Mouse (Mus musculus) brown adipose tissue, adult 24 weeks (tissue): ENCODE data around the gene Slco3a1. TPM values are rescaled to one million over a fixed set of nuclear protein-coding genes. Genes with fewer than 3 reads are reported as not detected.

Experiments
- H3K27ac ChIP-seq: fragments of 200-500 bp; replicated peaks from 2 replicates; pipeline ENCODE4 v1.5.1; 2012; ENCODE audit warnings: low read depth, mild to moderate bottlenecking, low read length
- H3K4me1 ChIP-seq: fragments of 200-500 bp; 2 replicates; pipeline ENCODE4 v1.6.1; 2012; ENCODE audit warnings: low read length, mixed read lengths; ENCODE audit not compliant: control insufficient read depth, insufficient read depth, insufficient read length
- H3K4me3 ChIP-seq: fragments of 200-500 bp; 2 replicates; pipeline ENCODE4 v1.5.1; 2012; ENCODE audit warnings: low read depth, mild to moderate bottlenecking, low read length, moderate library complexity; ENCODE audit not compliant: insufficient read depth
- polyA plus RNA-seq: library from polyadenylated mRNA; stranded (reverse); fragments of >200 nt; gene quantifications from 2 replicates; pipeline ENCODE4 v1.2.4, GENCODE M21; 2012; ENCODE audit not compliant: missing spikeins, insufficient read depth, insufficient read length

Gene Slco3a1
- polyA plus RNA-seq, 1 experiment, result 2.3 TPM

GRCm38 (mm10) chr7:74361677-74362076, 192.9 kb downstream of the Slco3a1 start:
- Histone ChIP-seq H3K4me1 (no peaks in the 10 kb centered on the region), H3K4me3 (no peak overlapping the region), H3K27ac (no peak overlapping the region)

GRCm38 (mm10) chr7:74357027-74357426, 197.6 kb downstream of the Slco3a1 start:
- H3K27ac ChIP-seq, result no peak overlapping the region
- H3K4me3 ChIP-seq, result no peak overlapping the region
- H3K4me1 ChIP-seq, result no peaks in the 10 kb centered on the region

- Histone ChIP-seq H3K27ac (no peak overlapping the region), H3K4me3 (no peak overlapping the region), H3K4me1 (no peaks in the 10 kb centered on the region)
Observed at GRCm38 (mm10) chr7:74354527-74355256, 199.9 kb downstream of the Slco3a1 start.

- no peak overlapping the region for H3K4me3 ChIP-seq
- H3K27ac ChIP-seq, result no peak overlapping the region
- H3K4me1 ChIP-seq, result no peaks in the 10 kb centered on the region
Observed at GRCm38 (mm10) chr7:74353707-74354468, 200.7 kb downstream of the Slco3a1 start.

GRCm38 (mm10) chr7:74353240-74353639, 201.3 kb downstream of the Slco3a1 start:
- no peak overlapping the region for H3K4me3 ChIP-seq
- no peak overlapping the region for H3K27ac ChIP-seq
- H3K4me1 ChIP-seq, result no peaks in the 10 kb centered on the region

GRCm38 (mm10) chr7:74348318-74348890, 206.2 kb downstream of the Slco3a1 start:
- no peaks in the 10 kb centered on the region for H3K4me1 ChIP-seq
- H3K27ac ChIP-seq, result no peak overlapping the region
- no peak overlapping the region for H3K4me3 ChIP-seq

GRCm38 (mm10) chr7:74347026-74347425, 207.6 kb downstream of the Slco3a1 start:
- no peak overlapping the region for H3K4me3 ChIP-seq
- no peak overlapping the region for H3K27ac ChIP-seq
- H3K4me1 ChIP-seq, result no peaks in the 10 kb centered on the region

GRCm38 (mm10) chr7:74346451-74346850, 208.1 kb downstream of the Slco3a1 start:
- H3K4me1 ChIP-seq, result peaks cover 2% of the 10 kb centered on the region; the same call in 1 of the 2 replicates
- H3K27ac ChIP-seq, result no peak overlapping the region
- no peak overlapping the region for H3K4me3 ChIP-seq

- no peak overlapping the region for H3K4me3 ChIP-seq
- no peak overlapping the region for H3K27ac ChIP-seq
- peaks cover 2% of the 10 kb centered on the region; the same call in 1 of the 2 replicates for H3K4me1 ChIP-seq
Observed at GRCm38 (mm10) chr7:74341149-74341805, 213.3 kb downstream of the Slco3a1 start.

GRCm38 (mm10) chr7:74340419-74340954, 214.1 kb downstream of the Slco3a1 start:
- Histone ChIP-seq H3K4me3 (no peak overlapping the region), H3K4me1 (peaks cover 2% of the 10 kb centered on the region; the same call in 1 of the 2 replicates), H3K27ac (no peak overlapping the region)

- peaks cover 2% of the 10 kb centered on the region; the same call in 1 of the 2 replicates for H3K4me1 ChIP-seq
- no peak overlapping the region for H3K4me3 ChIP-seq
- no peak overlapping the region for H3K27ac ChIP-seq
Observed at GRCm38 (mm10) chr7:74337677-74338420, 216.7 kb downstream of the Slco3a1 start.

GRCm38 (mm10) chr7:74332323-74332722, 222.3 kb downstream of the Slco3a1 start:
- Histone ChIP-seq H3K4me1 (no peaks in the 10 kb centered on the region), H3K27ac (no peak overlapping the region), H3K4me3 (no peak overlapping the region)

- H3K4me1 ChIP-seq, result no peaks in the 10 kb centered on the region
- H3K4me3 ChIP-seq, result no peak overlapping the region
- H3K27ac ChIP-seq, result no peak overlapping the region
Observed at GRCm38 (mm10) chr7:74330858-74331726, 223.5 kb downstream of the Slco3a1 start.
